Mouse (Mus musculus): ENCODE measurements at regions not wholly inside any gene's neighbourhood (a gene's known extent, or its start where the extent isn't known, plus 50 kb on each side); places are given as distances from the start of the nearest gene placed in this dataset.
A peak's percentile ranks its signal among the peaks of the same experiment; 100 is the strongest.

GRCm38 (mm10) chr2:61361394-61361793, 217.0 kb upstream of the Tank start:
- no peak for DNase-seq (ENCODE audit: low spot score in 2 of 2)

- DNase-seq (ENCODE audit: low spot score in 2 of 2), result no peak
These were observed 224.3 kb upstream of the Tank start for GRCm38 (mm10) chr2:61354104-61354503.

GRCm38 (mm10) chr2:61347451-61347850, 230.9 kb upstream of the Tank start:
- DNase-seq (ENCODE audit: low spot score in 2 of 2), result no peak

- no peak for DNase-seq (ENCODE audit: low spot score in 2 of 2)
These were observed 232.2 kb upstream of the Tank start for GRCm38 (mm10) chr2:61346012-61346760.

- no peak for DNase-seq (ENCODE audit: low spot score in 2 of 2)
These were observed 233.1 kb upstream of the Tank start for GRCm38 (mm10) chr2:61345311-61345710.

- DNase-seq (ENCODE audit: low spot score in 2 of 2), result peak; percentile 8 to 15
These were observed 233.7 kb upstream of the Tank start for GRCm38 (mm10) chr2:61344556-61345131.

GRCm38 (mm10) chr2:61341254-61341653, 237.1 kb upstream of the Tank start:
- no peak for DNase-seq (ENCODE audit: low spot score in 2 of 2)

GRCm38 (mm10) chr2:61319226-61319625, 259.2 kb upstream of the Tank start:
- no peak for DNase-seq (ENCODE audit: low spot score in 2 of 2)

- DNase-seq (ENCODE audit: low spot score in 2 of 2), result no peak
These were observed 268.0 kb upstream of the Tank start for GRCm38 (mm10) chr2:61310405-61310804.

GRCm38 (mm10) chr2:61309219-61309618, 269.2 kb upstream of the Tank start:
- DNase-seq (ENCODE audit: low spot score in 2 of 2), result no peak

GRCm38 (mm10) chr2:61297135-61297534, 281.2 kb upstream of the Tank start:
- DNase-seq (ENCODE audit: low spot score in 2 of 2), result no peak

GRCm38 (mm10) chr2:61296606-61297005, 281.8 kb upstream of the Tank start:
- DNase-seq (ENCODE audit: low spot score in 2 of 2), result no peak

- no peak for DNase-seq (ENCODE audit: low spot score in 2 of 2)
These were observed 283.0 kb upstream of the Tank start for GRCm38 (mm10) chr2:61295261-61295964.

GRCm38 (mm10) chr2:61288246-61288645, 290.1 kb upstream of the Tank start:
- no peak for DNase-seq (ENCODE audit: low spot score in 2 of 2)

GRCm38 (mm10) chr2:61284706-61285105, 293.7 kb upstream of the Tank start:
- DNase-seq (ENCODE audit: low spot score in 2 of 2), result no peak

- peak in 1 of 2 experiments; percentile 23 for DNase-seq (ENCODE audit: low spot score in 2 of 2)
These were observed 294.4 kb upstream of the Tank start for GRCm38 (mm10) chr2:61283829-61284601.

- DNase-seq (ENCODE audit: low spot score in 2 of 2), result no peak
These were observed 305.7 kb upstream of the Tank start for GRCm38 (mm10) chr2:61272721-61273120.

- no peak for DNase-seq (ENCODE audit: low spot score in 2 of 2)
These were observed 304.7 kb upstream of the Rbms1 start for GRCm38 (mm10) chr2:61267706-61268105.

GRCm38 (mm10) chr2:61250068-61250800, 287.2 kb upstream of the Rbms1 start:
- DNase-seq (ENCODE audit: low spot score in 2 of 2), result no peak

- no peak for DNase-seq (ENCODE audit: low spot score in 2 of 2)
These were observed 285.0 kb upstream of the Rbms1 start for GRCm38 (mm10) chr2:61247956-61248355.

GRCm38 (mm10) chr2:61247336-61247735, 284.3 kb upstream of the Rbms1 start:
- no peak for DNase-seq (ENCODE audit: low spot score in 2 of 2)
